Mouse (Mus musculus) erythroblast, embryonic 14.5 days (primary cell): Measurements from ENCODE around the gene B3gnt2.

ENCODE experiments used
- GATA1 ChIP-seq: IDR thresholded peaks from 2 replicates; pipeline ENCODE4 v1.6.1; 2012; ENCODE audit warnings: low read length, inconsistent platforms, mixed read lengths
- TAL1 ChIP-seq: IDR thresholded peaks from 3 replicates; pipeline ENCODE4 v1.6.1; 2012; ENCODE audit warnings: low read length, inconsistent platforms, mixed read lengths

DNA sequence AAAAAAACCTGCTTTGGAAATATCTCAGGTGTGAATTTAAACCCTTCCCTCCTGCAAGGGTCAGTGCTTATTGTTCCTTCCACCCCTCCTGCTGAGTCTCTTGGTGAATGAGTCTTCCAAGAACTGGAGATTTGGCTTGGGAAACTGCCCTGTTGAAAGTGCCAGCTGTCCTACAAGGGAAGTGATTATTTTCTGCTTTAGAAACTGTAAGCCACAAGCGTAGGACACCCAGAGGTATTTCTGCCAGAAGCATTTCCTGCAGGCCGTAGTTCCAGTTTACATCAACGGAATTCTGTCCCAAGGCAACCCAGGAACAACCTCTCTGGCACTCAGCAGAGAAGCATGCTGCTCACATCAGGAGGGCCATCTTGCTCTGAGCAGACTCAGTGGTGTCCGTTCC, 12.6 kb upstream of the B3gnt2 start:
- TF ChIP-seq TAL1 = no peak
- no peak for TF ChIP-seq GATA1
